Mouse (Mus musculus): ENCODE measurements around the gene Npr2.

GRCm38 (mm10) chr4:43630030-43630581 lies 1.6 kb upstream of the Npr2 start:
- TF ChIP-seq CTCF (conservative IDR thresholded peaks at IDR 0.05; ENCODE audit: insufficient read depth, insufficient read length, low read depth, low read length) (peak; percentile 78), POLR2A (IDR thresholded peaks at IDR 0.05; ENCODE audit: low read depth, low read length) (no peak)
